ENCODE assay signal across 8 mouse cellular contexts in the genomic region with DNA sequence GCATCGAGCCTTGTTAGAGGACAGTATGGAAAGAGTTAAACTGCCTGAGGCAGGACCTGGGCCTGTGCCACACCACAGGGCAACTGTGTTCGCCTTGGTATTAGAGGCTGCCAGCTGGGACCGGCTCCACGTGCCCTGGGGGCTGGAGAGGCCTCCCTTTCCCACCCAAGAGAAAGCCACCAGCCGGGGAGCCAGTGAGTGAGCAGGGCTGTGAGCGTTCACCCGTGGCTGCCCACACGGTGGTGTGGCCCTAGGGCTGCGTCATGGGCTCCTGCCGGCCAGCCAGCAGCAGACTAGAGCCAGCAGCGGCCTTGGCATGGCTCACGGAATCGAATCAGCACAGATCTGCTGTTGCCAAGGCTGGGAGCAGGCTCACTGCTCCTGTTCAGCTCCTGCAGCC. TPM values are rescaled to one million over a fixed set of nuclear protein-coding genes. Genes with fewer than 3 reads are reported as not detected.
DNase-seq lines count a peak whose midpoint lies in the region; ATAC-seq and TF ChIP-seq lines count a peak whose summit lies in the region.

No protein-coding gene starts in this region.

- DNase-seq in lung, postnatal 14 days, result no peak
- peak; percentile 85 for DNase-seq in adrenal gland, postnatal 25 days
- DNase-seq in fibroblast of lung, adult 2 months (ENCODE audit: low read depth), result peak; percentile 90
- no peak for DNase-seq in hindbrain, embryonic 14.5 days (ENCODE audit: low spot score)
- DNase-seq in thymus, postnatal 4 days, result no peak

- WGBS in lung, embryonic 16.5 days, result 81% methylated on average over 13 of the region's 13 CpGs
- 46% methylated on average over 13 of the region's 13 CpGs for WGBS in hindbrain, embryonic 14.5 days
- WGBS in neural tube, embryonic 15.5 days, result 30% methylated on average over 13 of the region's 13 CpGs
- 76% methylated on average over 13 of the region's 13 CpGs for WGBS in intestine, postnatal 0 days

- H3K9me3 ChIP-seq in lung, embryonic 16.5 days (ENCODE audit: control insufficient read depth, low read length), result no peaks in the 10 kb centered on the region
- H3K9me3 ChIP-seq in hindbrain, embryonic 14.5 days (ENCODE audit: control insufficient read depth, low read length), result no peaks in the 10 kb centered on the region
- H3K9me3 ChIP-seq in neural tube, embryonic 15.5 days (replicated peaks), result no peaks in the 10 kb centered on the region
- no peaks in the 10 kb centered on the region for H3K9me3 ChIP-seq in intestine, postnatal 0 days (ENCODE audit: control insufficient read depth)

- ATAC-seq in lung, embryonic 16.5 days (ENCODE audit: low read depth), result no peak
- ATAC-seq in hindbrain, embryonic 14.5 days (ENCODE audit: low FRiP score), result peak; percentile 67
- ATAC-seq in neural tube, embryonic 15.5 days (ENCODE audit: low FRiP score), result peak; percentile 37
- no peak for ATAC-seq in intestine, postnatal 0 days

- TF ChIP-seq CTCF in intestine, postnatal 0 days (IDR thresholded peaks at IDR 0.05; ENCODE audit: low read depth), result no peak

- peaks cover 49% of the 10 kb centered on the region for H3K4me1 ChIP-seq in lung, embryonic 16.5 days (replicated peaks; ENCODE audit: control insufficient read depth, insufficient read depth, low read length)
- H3K4me1 ChIP-seq in hindbrain, embryonic 14.5 days (replicated peaks; ENCODE audit: control insufficient read depth, insufficient read depth, low read length), result peaks cover 39% of the 10 kb centered on the region
- H3K4me1 ChIP-seq in neural tube, embryonic 15.5 days, result peaks cover 53% of the 10 kb centered on the region
- 0 out of 2 replicates have a peak, but pooled peaks cover 2% of the 10 kb centered on the region for H3K4me1 ChIP-seq in intestine, postnatal 0 days (replicated peaks; ENCODE audit: control insufficient read depth, insufficient read depth, low read length)

- H3K4me2 ChIP-seq in lung, embryonic 16.5 days (ENCODE audit: low read depth, low read length), result no peak overlapping the region
- H3K4me2 ChIP-seq in hindbrain, embryonic 14.5 days (replicated peaks), result no peak overlapping the region
- H3K4me2 ChIP-seq in neural tube, embryonic 15.5 days, result no peak overlapping the region; the same call in 1 of the 2 replicates
- no peak overlapping the region for H3K4me2 ChIP-seq in intestine, postnatal 0 days (replicated peaks; ENCODE audit: low read depth)

- H3K27me3 ChIP-seq in lung, embryonic 16.5 days (ENCODE audit: control insufficient read depth, insufficient read depth, low read depth, low read length), result no peaks in the 10 kb centered on the region
- no peaks in the 10 kb centered on the region for H3K27me3 ChIP-seq in hindbrain, embryonic 14.5 days (ENCODE audit: control insufficient read depth, insufficient read depth, low read length)
- no peaks in the 10 kb centered on the region for H3K27me3 ChIP-seq in neural tube, embryonic 15.5 days (replicated peaks)
- no peaks in the 10 kb centered on the region for H3K27me3 ChIP-seq in intestine, postnatal 0 days (replicated peaks; ENCODE audit: control insufficient read depth, insufficient read depth, low read length)

- no peak overlapping the region for H3K4me3 ChIP-seq in lung, embryonic 16.5 days (ENCODE audit: low read length)
- no peak overlapping the region for H3K4me3 ChIP-seq in hindbrain, embryonic 14.5 days (replicated peaks; ENCODE audit: low read length)
- no peak overlapping the region for H3K4me3 ChIP-seq in neural tube, embryonic 15.5 days (replicated peaks)
- H3K4me3 ChIP-seq in intestine, postnatal 0 days (ENCODE audit: low read depth, low read length), result no peak overlapping the region

- no peak overlapping the region for H3K27ac ChIP-seq in lung, embryonic 16.5 days (ENCODE audit: low read length)
- no peak overlapping the region for H3K27ac ChIP-seq in hindbrain, embryonic 14.5 days
- H3K27ac ChIP-seq in neural tube, embryonic 15.5 days (replicated peaks), result peak overlapping the region; percentile 46
- no peak overlapping the region for H3K27ac ChIP-seq in intestine, postnatal 0 days (ENCODE audit: low read depth, low read length)

- no peaks in the 10 kb centered on the region for H3K36me3 ChIP-seq in lung, embryonic 16.5 days (ENCODE audit: control insufficient read depth, insufficient read depth, low read length)
- no peaks in the 10 kb centered on the region for H3K36me3 ChIP-seq in hindbrain, embryonic 14.5 days (replicated peaks; ENCODE audit: control insufficient read depth, insufficient read depth)
- no peaks in the 10 kb centered on the region for H3K36me3 ChIP-seq in neural tube, embryonic 15.5 days
- no peaks in the 10 kb centered on the region for H3K36me3 ChIP-seq in intestine, postnatal 0 days (ENCODE audit: control insufficient read depth, insufficient read depth)

- 0 out of 2 replicates have a peak overlapping the region, but pooled peaks have one; percentile 14 for H3K9ac ChIP-seq in lung, embryonic 16.5 days (ENCODE audit: low read length)
- H3K9ac ChIP-seq in hindbrain, embryonic 14.5 days, result no peak overlapping the region
- H3K9ac ChIP-seq in neural tube, embryonic 15.5 days (replicated peaks), result no peak overlapping the region
- H3K9ac ChIP-seq in intestine, postnatal 0 days (ENCODE audit: low read depth, low read length), result no peak overlapping the region

RNA-seq across cellular contexts. Expression of gene Gse1, which starts 42.2 kb away (rescaled TPM):
- polyA plus RNA-seq in lung, embryonic 16.5 days (2015; fragmentation: Nextera tagmentation; extraction: Ambion mirVana), result 10.2 and 10.9 TPM in 2 replicates
- 40.1 and 48.8 TPM in 2 replicates for total RNA-seq in adrenal gland, postnatal 25 days (2021)
- 18.8 and 23.9 TPM in 2 replicates for polyA plus RNA-seq in hindbrain, embryonic 14.5 days (2014; fragmentation: Nextera tagmentation; extraction: Ambion mirVana)
- 12.2 and 14.0 TPM in 2 replicates for polyA plus RNA-seq in neural tube, embryonic 15.5 days (2015; fragmentation: Nextera tagmentation; extraction: Ambion mirVana)
- polyA plus RNA-seq in intestine, postnatal 0 days (2015; fragmentation: Nextera tagmentation; extraction: Ambion mirVana), result 6.4 and 7.8 TPM in 2 replicates

Comparison
In these comparisons a context has a peak if more than half of its experiments do, and no peak if none do; other contexts are left out.
1. ATAC-seq: peak in hindbrain, embryonic 14.5 days (single experiment) and neural tube, embryonic 15.5 days (single experiment); none in lung, embryonic 16.5 days (single experiment) and intestine, postnatal 0 days (single experiment).
2. DNase-seq: peak in adrenal gland, postnatal 25 days (single experiment) and fibroblast of lung, adult 2 months (single experiment); none in lung, postnatal 14 days (single experiment), hindbrain, embryonic 14.5 days (single experiment) and thymus, postnatal 4 days (single experiment).